Mouse (Mus musculus): ENCODE data around the gene Lsm8. TPM values are rescaled to one million over a fixed set of nuclear protein-coding genes. Genes with fewer than 3 reads are reported as not detected.
A peak's percentile ranks its signal among the peaks of the same experiment; 100 is the strongest.
"Not testable (repeated sequence)": the region's sequence is repeated elsewhere in the genome, so short reads cannot be mapped to it uniquely, and the experiment has no call there.

Gene Lsm8
- polyA plus RNA-seq (2015; fragmentation: Nextera tagmentation; extraction: Ambion mirVana): 158 and 181 TPM in 2 replicates

- Histone ChIP-seq H3K4me2 (ENCODE audit: low read length) (peak within 1 kb of the TSS; percentile 73), H3K36me3 (ENCODE audit: control insufficient read depth, insufficient read depth) (peaks cover 4% of the 10 kb centered on the region; the same call in 1 of the 2 replicates), H3K9ac (replicated peaks; ENCODE audit: low read depth, low read length) (peak within 1 kb of the TSS; percentile 99), H3K27me3 (replicated peaks; ENCODE audit: control insufficient read depth, insufficient read depth, low read length) (no peaks in the 10 kb centered on the region), H3K27ac (ENCODE audit: low read length) (peak within 1 kb of the TSS; percentile 94), H3K4me3 (replicated peaks; ENCODE audit: low read length) (peak within 1 kb of the TSS; percentile 79), H3K9me3 (ENCODE audit: control insufficient read depth, low read length) (no peaks in the 10 kb centered on the region), H3K4me1 (replicated peaks; ENCODE audit: control insufficient read depth, insufficient read depth, low read length) (peaks cover 17% of the 10 kb centered on the region)
- WGBS: 1% methylated on average over 37 of the region's 37 CpGs
- peak; percentile 100 for ATAC-seq
Measured at GRCm38 (mm10) chr6:18848051-18848701, at the start of gene Lsm8. Lsm8 (plus strand) TSS chr6:18848579.

- 88% methylated on average over 2 of the region's 2 CpGs for WGBS
- H3K27ac ChIP-seq (ENCODE audit: low read length): no peak overlapping the region
- no peaks in the 10 kb centered on the region for H3K36me3 ChIP-seq (ENCODE audit: control insufficient read depth, insufficient read depth)
- no peaks in the 10 kb centered on the region for H3K27me3 ChIP-seq (replicated peaks; ENCODE audit: control insufficient read depth, insufficient read depth, low read length)
- no peaks in the 10 kb centered on the region for H3K9me3 ChIP-seq (ENCODE audit: control insufficient read depth, low read length)
- H3K4me2 ChIP-seq (ENCODE audit: low read length): no peak overlapping the region
- no peaks in the 10 kb centered on the region; the same call in 1 of the 2 replicates for H3K4me1 ChIP-seq (replicated peaks; ENCODE audit: control insufficient read depth, insufficient read depth, low read length)
- H3K9ac ChIP-seq (replicated peaks; ENCODE audit: low read depth, low read length): no peak overlapping the region
- no peak for ATAC-seq
- no peak overlapping the region for H3K4me3 ChIP-seq (replicated peaks; ENCODE audit: low read length)
Measured at GRCm38 (mm10) chr6:18800869-18801511, 47.4 kb upstream of the Lsm8 start.

- Histone ChIP-seq H3K27ac (ENCODE audit: low read length) (no peak overlapping the region), H3K36me3 (ENCODE audit: control insufficient read depth, insufficient read depth) (no peaks in the 10 kb centered on the region), H3K4me1 (replicated peaks; ENCODE audit: control insufficient read depth, insufficient read depth, low read length) (no peaks in the 10 kb centered on the region), H3K27me3 (replicated peaks; ENCODE audit: control insufficient read depth, insufficient read depth, low read length) (no peaks in the 10 kb centered on the region), H3K9me3 (ENCODE audit: control insufficient read depth, low read length) (no peaks in the 10 kb centered on the region), H3K4me3 (replicated peaks; ENCODE audit: low read length) (no peak overlapping the region), H3K9ac (replicated peaks; ENCODE audit: low read depth, low read length) (no peak overlapping the region), H3K4me2 (ENCODE audit: low read length) (no peak overlapping the region)
- 35% methylated on average over 1 of the region's 1 CpGs for WGBS
- ATAC-seq: no peak
Measured at GRCm38 (mm10) chr6:18812623-18813022, 35.8 kb upstream of the Lsm8 start.

- no peaks in the 10 kb centered on the region for H3K36me3 ChIP-seq (ENCODE audit: control insufficient read depth, insufficient read depth)
- H3K9ac ChIP-seq (replicated peaks; ENCODE audit: low read depth, low read length): no peak overlapping the region
- ATAC-seq: no peak
- WGBS: 78% methylated on average over 2 of the region's 2 CpGs
- H3K4me1 ChIP-seq (replicated peaks; ENCODE audit: control insufficient read depth, insufficient read depth, low read length): no peaks in the 10 kb centered on the region; the same call in 1 of the 2 replicates
- no peak overlapping the region for H3K4me2 ChIP-seq (ENCODE audit: low read length)
- H3K27ac ChIP-seq (ENCODE audit: low read length): no peak overlapping the region
- no peaks in the 10 kb centered on the region for H3K27me3 ChIP-seq (replicated peaks; ENCODE audit: control insufficient read depth, insufficient read depth, low read length)
- no peak overlapping the region for H3K4me3 ChIP-seq (replicated peaks; ENCODE audit: low read length)
- H3K9me3 ChIP-seq (ENCODE audit: control insufficient read depth, low read length): no peaks in the 10 kb centered on the region
Measured at GRCm38 (mm10) chr6:18815606-18816005, 32.8 kb upstream of the Lsm8 start.

GRCm38 (mm10) chr6:18819343-18819742 is 29.0 kb upstream of the Lsm8 start:
- peak; percentile 77 for ATAC-seq
- Histone ChIP-seq H3K36me3 (ENCODE audit: control insufficient read depth, insufficient read depth) (no peaks in the 10 kb centered on the region), H3K27me3 (replicated peaks; ENCODE audit: control insufficient read depth, insufficient read depth, low read length) (no peaks in the 10 kb centered on the region), H3K4me3 (replicated peaks; ENCODE audit: low read length) (no peak overlapping the region), H3K27ac (ENCODE audit: low read length) (no peak overlapping the region), H3K4me2 (ENCODE audit: low read length) (no peak overlapping the region), H3K4me1 (replicated peaks; ENCODE audit: control insufficient read depth, insufficient read depth, low read length) (no peaks in the 10 kb centered on the region; the same call in 1 of the 2 replicates), H3K9me3 (ENCODE audit: control insufficient read depth, low read length) (no peaks in the 10 kb centered on the region), H3K9ac (replicated peaks; ENCODE audit: low read depth, low read length) (no peak overlapping the region)
- WGBS: 11% methylated on average over 4 of the region's 4 CpGs

- Histone ChIP-seq H3K4me1 (replicated peaks; ENCODE audit: control insufficient read depth, insufficient read depth, low read length) (no peaks in the 10 kb centered on the region; the same call in 1 of the 2 replicates), H3K27ac (ENCODE audit: low read length) (no peak overlapping the region), H3K9me3 (ENCODE audit: control insufficient read depth, low read length) (no peaks in the 10 kb centered on the region), H3K9ac (replicated peaks; ENCODE audit: low read depth, low read length) (no peak overlapping the region), H3K36me3 (ENCODE audit: control insufficient read depth, insufficient read depth) (no peaks in the 10 kb centered on the region), H3K4me3 (replicated peaks; ENCODE audit: low read length) (no peak overlapping the region), H3K4me2 (ENCODE audit: low read length) (no peak overlapping the region), H3K27me3 (replicated peaks; ENCODE audit: control insufficient read depth, insufficient read depth, low read length) (no peaks in the 10 kb centered on the region)
- 58% methylated on average over 4 of the region's 4 CpGs for WGBS
- ATAC-seq: peak; percentile 54
Measured at GRCm38 (mm10) chr6:18820246-18820645, 28.1 kb upstream of the Lsm8 start.

GRCm38 (mm10) chr6:18822812-18823211 is 25.6 kb upstream of the Lsm8 start:
- ATAC-seq: no peak
- H3K27ac ChIP-seq (ENCODE audit: low read length): no peak overlapping the region
- H3K9me3 ChIP-seq (ENCODE audit: control insufficient read depth, low read length): no peaks in the 10 kb centered on the region
- no peaks in the 10 kb centered on the region for H3K36me3 ChIP-seq (ENCODE audit: control insufficient read depth, insufficient read depth)
- H3K4me3 ChIP-seq (replicated peaks; ENCODE audit: low read length): no peak overlapping the region
- H3K9ac ChIP-seq (replicated peaks; ENCODE audit: low read depth, low read length): no peak overlapping the region
- no peaks in the 10 kb centered on the region; the same call in 1 of the 2 replicates for H3K4me1 ChIP-seq (replicated peaks; ENCODE audit: control insufficient read depth, insufficient read depth, low read length)
- no peaks in the 10 kb centered on the region for H3K27me3 ChIP-seq (replicated peaks; ENCODE audit: control insufficient read depth, insufficient read depth, low read length)
- 73% methylated on average over 1 of the region's 1 CpGs for WGBS
- H3K4me2 ChIP-seq (ENCODE audit: low read length): no peak overlapping the region

- no peaks in the 10 kb centered on the region for H3K9me3 ChIP-seq (ENCODE audit: control insufficient read depth, low read length)
- WGBS: 68% methylated on average over 1 of the region's 1 CpGs
- no peaks in the 10 kb centered on the region for H3K27me3 ChIP-seq (replicated peaks; ENCODE audit: control insufficient read depth, insufficient read depth, low read length)
- H3K27ac ChIP-seq (ENCODE audit: low read length): no peak overlapping the region
- H3K4me3 ChIP-seq (replicated peaks; ENCODE audit: low read length): no peak overlapping the region
- no peak overlapping the region for H3K4me2 ChIP-seq (ENCODE audit: low read length)
- H3K9ac ChIP-seq (replicated peaks; ENCODE audit: low read depth, low read length): no peak overlapping the region
- H3K36me3 ChIP-seq (ENCODE audit: control insufficient read depth, insufficient read depth): no peaks in the 10 kb centered on the region
- no peak for ATAC-seq
- no peaks in the 10 kb centered on the region for H3K4me1 ChIP-seq (replicated peaks; ENCODE audit: control insufficient read depth, insufficient read depth, low read length)
Measured at GRCm38 (mm10) chr6:18832958-18833357, 15.4 kb upstream of the Lsm8 start.

- not testable (repeated sequence) for H3K9ac ChIP-seq (replicated peaks; ENCODE audit: low read depth, low read length); H3K27ac ChIP-seq (ENCODE audit: low read length); H3K9me3 ChIP-seq (ENCODE audit: control insufficient read depth, low read length); H3K27me3 ChIP-seq (replicated peaks; ENCODE audit: control insufficient read depth, insufficient read depth, low read length); H3K36me3 ChIP-seq (ENCODE audit: control insufficient read depth, insufficient read depth); H3K4me2 ChIP-seq (ENCODE audit: low read length); H3K4me1 ChIP-seq (replicated peaks; ENCODE audit: control insufficient read depth, insufficient read depth, low read length); H3K4me3 ChIP-seq (replicated peaks; ENCODE audit: low read length); ATAC-seq
- WGBS: no CpG with 5 or more reads among the region's 11 CpGs
Measured at GRCm38 (mm10) chr6:18844529-18844928, 3.9 kb upstream of the Lsm8 start.
